Mouse (Mus musculus): Measurements from ENCODE around the gene Znfx1. TPM values are rescaled to one million over a fixed set of nuclear protein-coding genes. Genes with fewer than 3 reads are reported as not detected.
A peak's percentile ranks its signal among the peaks of the same experiment; 100 is the strongest.

Znfx1 gene
- total RNA-seq, 1 experiment from 2014 or later = 18.0 TPM

DNA sequence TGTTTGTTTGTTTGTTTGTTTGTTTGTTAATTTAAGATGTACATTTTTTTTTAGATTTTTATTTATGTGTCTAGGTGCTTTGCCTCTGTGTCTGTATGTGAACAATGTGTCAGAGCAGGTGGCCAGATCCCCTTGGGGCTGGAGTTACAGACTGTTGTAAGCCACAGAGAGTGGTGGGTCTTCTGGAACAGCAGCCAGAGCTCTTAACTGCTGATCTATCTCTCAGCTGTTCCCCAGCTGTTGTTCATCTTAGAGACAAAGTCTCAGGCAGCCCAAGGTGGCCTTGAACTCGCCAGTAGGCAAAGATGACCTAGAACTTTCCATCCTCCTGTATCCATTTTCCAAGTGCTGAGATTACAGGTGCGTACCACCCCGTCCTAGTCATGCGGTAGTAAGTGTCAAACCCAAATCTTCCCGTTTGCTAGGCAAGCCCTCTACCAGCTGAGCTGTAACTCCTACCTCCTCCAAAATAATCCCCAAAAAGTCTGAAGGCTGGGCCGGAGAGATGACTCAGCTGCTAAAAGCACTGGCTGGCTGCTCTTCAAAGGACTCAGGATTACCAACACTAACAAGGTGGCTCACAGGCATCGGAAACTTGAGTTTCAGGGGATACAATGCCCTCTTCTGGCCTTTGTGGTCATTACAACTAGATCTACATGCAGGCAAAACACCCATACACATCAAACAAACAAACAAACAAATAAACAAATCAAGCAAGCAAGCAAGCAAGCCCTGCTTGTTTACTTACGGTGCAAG is 58.5 kb downstream of the Znfx1 start:
- ATAC-seq (replicated peaks; ENCODE audit: low read depth, poor library complexity, severe bottlenecking) = peak; percentile 89

DNA sequence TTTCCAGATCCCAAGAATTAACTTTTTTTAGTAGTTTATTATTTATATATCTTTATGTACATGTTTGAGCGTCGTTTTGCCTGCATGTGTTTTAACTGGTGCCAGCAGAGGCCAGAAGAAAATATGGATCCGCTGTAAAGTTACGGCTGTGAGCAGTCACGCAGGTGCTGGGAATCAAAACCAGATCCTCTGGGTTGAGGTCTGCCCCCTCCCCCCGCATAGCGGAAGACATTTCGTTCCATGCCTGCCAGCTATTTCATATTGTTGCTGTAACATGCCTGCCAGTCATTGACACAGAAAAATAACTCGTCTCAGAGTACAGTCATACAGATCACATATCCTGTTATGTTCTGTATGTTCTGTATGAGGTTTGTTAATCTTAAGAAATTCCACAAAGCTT is 61.3 kb downstream of the Znfx1 start:
- no peak for ATAC-seq (replicated peaks; ENCODE audit: low read depth, poor library complexity, severe bottlenecking)

DNA sequence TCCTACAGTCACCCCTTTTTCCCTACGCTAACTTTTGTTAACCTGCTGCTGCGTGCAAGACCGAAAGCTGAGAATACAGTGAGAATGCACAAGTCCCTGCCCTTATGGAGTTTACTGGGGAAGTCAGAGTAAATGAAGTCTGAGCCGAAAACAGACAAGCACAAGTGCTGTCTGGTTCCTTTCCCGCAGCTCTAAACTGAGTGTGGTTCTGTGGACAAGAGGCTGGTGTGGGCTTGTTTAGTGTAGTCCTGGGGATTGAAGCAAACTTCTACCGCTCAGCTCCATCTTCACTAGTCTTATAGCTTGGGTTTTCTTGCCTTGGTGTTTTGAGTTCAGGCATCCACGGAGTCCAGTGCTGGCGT is 66.3 kb downstream of the Znfx1 start:
- ATAC-seq (replicated peaks; ENCODE audit: low read depth, poor library complexity, severe bottlenecking) = peak; percentile 11

DNA sequence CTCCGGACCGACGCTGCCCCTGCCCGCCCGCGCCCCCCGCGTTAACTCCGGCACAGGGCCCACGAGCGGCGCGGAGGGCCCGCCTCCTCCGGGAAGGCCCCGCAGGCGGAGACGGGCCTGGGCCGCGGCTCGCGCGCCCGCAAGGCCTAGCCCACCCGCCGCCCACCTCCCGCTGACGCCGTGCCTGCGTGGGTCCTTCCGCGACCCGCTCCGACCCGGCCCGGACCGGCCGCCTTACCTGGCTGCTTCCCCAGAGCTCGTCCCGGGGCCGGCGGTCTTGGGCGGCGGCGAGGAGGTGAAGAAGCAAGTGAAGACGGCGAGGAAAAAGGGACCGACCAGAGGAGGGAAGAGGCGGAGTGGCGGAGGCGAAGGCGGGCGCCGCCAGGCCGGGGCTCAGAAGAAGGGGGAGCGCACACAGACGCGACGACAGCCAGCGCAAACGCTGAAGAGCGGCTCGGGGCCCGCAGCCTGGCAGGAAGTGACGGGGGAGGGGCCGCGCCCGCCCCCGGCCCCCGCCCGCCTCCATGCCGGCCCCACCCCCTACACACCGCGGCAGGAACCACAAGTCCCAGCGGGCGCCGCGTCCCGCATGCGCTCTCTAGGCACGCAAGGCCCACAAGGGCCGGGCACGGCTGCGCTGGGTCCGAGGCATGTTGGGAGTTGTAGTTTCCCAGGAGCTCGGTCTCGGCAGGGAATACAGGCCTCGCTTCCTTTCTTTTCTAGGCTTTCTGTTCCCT is 66.9 kb downstream of the Znfx1 start, which contains the start of gene Stau1:
Gene Stau1 (minus strand): TSS at position 504 of the 737 bp plus-strand sequence.
- peak; percentile 90 for ATAC-seq (replicated peaks; ENCODE audit: low read depth, poor library complexity, severe bottlenecking)

DNA sequence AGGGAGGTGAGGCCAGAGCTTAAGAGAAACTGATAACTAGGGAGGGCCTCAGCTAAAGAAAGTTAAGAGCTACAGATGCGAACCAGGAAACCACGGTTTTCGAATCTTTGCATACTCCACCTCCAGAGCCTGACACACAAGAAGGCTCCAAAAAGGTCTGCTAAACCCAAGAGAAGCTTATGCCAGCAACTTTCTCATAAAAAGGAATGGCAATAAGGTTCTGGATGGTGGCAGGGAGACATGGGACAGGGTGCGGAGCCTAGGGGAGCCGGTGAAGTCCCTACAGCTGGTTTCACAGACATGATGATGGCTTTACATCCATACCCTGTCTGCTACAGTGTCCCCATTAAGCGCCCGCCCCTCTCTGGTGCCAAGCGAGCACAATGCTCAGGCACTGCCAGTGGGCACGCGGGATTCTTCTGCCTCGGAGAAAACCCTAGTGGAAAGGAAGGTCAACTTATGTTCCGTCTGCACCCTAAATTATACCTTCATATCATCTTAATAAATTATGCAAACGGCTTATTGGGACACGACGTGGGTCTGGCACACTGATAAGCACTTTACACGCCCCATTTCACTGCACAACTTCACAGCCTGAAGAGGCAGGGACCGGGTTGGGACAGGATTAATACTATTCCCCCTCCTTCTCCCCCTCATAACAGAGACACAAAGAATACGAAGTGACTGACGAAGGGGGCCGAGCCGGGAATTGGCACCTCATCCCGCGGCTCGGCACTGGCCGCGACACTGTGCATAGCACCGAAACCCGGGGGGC is 67.6 kb downstream of the Znfx1 start:
- ATAC-seq (replicated peaks; ENCODE audit: low read depth, poor library complexity, severe bottlenecking) = peak; percentile 29

DNA sequence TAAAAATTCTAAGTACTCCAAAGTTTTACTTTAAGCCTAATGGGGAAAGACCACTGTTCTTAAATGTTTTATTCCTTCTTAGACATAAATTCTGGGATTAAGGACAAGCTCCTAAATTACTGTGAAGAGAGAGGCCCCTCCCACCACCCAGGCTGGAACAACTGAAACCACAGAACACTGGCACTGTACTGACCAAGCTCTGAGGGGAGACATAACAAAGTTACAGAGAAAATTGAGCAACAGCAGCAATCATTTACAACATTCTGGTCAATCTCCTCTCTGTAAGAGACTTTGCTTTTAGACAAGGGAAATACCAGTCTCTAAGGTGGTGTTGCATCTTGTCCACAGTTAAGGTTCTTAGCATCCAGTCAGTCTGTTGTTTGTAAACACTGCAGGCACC is 70.9 kb downstream of the Znfx1 start:
- 0 out of 2 replicates have a peak, but pooled peaks have one; percentile 15 for ATAC-seq (replicated peaks; ENCODE audit: low read depth, poor library complexity, severe bottlenecking)

DNA sequence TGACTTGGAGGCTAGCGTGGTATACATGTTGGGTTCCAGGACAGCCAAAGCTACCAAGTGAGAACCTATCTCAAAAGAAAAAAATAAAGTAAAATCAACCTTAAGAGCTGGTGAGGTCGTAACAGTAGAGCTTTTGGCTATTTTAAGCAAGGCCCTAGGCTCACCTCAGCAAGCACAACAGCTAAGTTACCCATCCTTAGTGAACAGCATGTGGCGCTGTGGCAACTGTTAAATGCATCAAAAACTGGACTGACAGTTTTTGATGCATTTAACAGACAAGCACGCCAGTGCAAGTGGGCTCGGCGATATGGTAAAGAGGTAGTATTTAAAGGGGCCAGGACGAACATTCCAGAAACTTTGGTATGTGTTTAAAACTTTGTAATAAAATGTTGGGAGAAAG is 72.0 kb downstream of the Znfx1 start:
- ATAC-seq (replicated peaks; ENCODE audit: low read depth, poor library complexity, severe bottlenecking) = no peak

Other genes with a start within 250 kb of the Znfx1 start
- 141 and 172 TPM in 2 replicates for gene Cse1l, start 157.0 kb downstream of the Znfx1 start, total RNA-seq (2017)
- gene Stau1, start 66.7 kb downstream of the Znfx1 start, total RNA-seq (2017) = 31.3 and 56.3 TPM in 2 replicates
- 117 and 123 TPM in 2 replicates for gene Ddx27, start 47.8 kb downstream of the Znfx1 start, total RNA-seq (2017)
- 0.23 and 3.3 TPM in 2 replicates for gene Kcnb1, start 127.1 kb upstream of the Znfx1 start, total RNA-seq (2017)
- gene Ptgis, start 177.6 kb upstream of the Znfx1 start, total RNA-seq (2017) = not detected in 2 replicates

All from common myeloid progenitor, adult 5-6 weeks (primary cell).